Mouse (Mus musculus): ENCODE data around the gene Nutf2.

- TF ChIP-seq CTCF (IDR thresholded peaks at IDR 0.05; ENCODE audit: borderline replicate concordance, insufficient read depth, low read depth, low read length) (no peak), POLR2A (IDR thresholded peaks at IDR 0.05; ENCODE audit: borderline replicate concordance, insufficient read depth, low read length) (no peak)
Measured at GRCm38 (mm10) chr8:105850611-105851010, 9.8 kb upstream of the Nutf2 start.
